Mouse (Mus musculus) cerebellum, adult 9-11 months (tissue): ENCODE measurements at regions not wholly inside any gene's neighbourhood (a gene's known extent, or its start where the extent isn't known, plus 50 kb on each side); places are given as distances from the start of the nearest gene placed in this dataset.

ENCODE experiments used
- DNase-seq: peaks from one replicate; pipeline ENCODE4 v3.0.0; 2022

GRCm38 (mm10) chrX:12888708-12889481, 127.0 kb upstream of the Med14 start:
- no peak for DNase-seq

DNA sequence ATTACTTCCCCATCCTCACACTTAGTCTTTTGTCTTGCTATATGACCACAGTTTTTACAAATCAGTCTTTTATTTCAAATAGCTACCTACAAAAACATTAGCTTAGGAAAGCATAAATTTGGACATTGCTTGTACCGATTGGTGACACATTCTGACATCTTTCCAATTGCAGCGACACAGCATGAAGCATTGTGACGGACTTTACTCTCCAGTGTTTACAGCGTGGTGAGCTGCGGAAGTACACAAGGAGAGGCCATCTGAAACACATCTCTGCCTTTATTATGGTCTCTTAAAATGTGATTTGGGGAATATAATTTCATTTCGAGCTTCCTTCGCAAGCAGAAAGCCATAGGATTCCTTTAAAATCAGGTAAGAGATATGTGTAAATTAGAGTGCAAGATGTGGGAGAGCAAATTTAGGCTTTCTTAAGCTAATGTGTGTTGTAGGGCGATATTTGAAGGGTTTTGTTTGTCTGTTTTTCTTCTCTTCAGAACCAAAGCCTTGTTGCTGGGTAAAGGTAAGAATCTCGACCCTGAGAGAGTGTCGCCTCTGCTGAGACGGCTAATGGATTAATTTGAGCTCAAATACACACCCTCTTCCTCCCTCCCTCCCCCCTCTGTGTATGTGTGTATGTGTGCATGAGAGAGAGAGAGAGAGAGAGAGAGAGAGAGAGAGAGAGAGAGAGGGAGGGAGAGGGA, 126.3 kb upstream of the Med14 start:
- DNase-seq = no peak

- DNase-seq = no peak
Measured at GRCm38 (mm10) chrX:12887516-12887915, 125.6 kb upstream of the Med14 start.

DNA sequence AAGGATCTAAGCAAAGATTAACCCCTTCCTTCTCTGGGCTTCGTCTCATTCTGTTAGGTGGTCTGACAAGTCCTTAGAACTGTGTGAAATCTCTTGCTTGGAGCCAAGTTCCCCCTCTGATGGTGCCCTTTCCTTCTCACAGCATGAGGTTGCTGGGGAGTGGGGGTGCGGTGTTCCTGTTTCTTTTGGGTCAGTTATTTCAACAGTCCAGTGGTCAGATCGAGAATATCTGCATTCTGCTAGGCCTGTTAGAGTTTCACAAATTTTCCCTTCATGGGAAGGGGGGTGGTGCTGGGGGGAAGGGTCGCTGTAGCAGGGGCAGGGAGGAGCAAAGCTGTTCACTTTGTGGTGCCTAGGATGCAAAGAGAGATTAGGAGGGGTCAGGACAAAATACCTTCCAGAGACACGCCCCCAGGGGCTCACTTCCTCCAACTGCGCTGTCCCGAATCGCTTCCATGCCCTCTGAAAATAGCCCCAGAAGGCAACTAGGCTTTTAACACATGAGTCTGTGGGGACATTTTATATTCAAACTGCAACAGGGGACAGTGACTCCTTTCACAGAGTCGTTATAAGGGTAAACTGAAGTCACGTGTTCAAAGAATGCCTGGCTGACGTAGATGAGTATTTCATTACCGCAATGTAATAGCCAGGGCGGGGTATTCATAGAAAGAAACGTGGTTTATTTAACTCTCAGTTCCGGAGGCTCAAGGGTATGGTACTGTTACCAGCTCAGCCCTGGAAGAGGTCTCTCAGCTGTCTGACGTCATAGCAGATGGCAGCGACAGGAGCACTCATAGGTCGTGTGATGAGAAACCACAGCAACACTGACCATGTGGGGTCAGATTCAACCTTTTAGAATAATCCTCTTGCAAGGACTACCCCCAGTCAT, 124.5 kb upstream of the Med14 start:
- DNase-seq = no peak

GRCm38 (mm10) chrX:12879233-12879632, 117.4 kb upstream of the Med14 start:
- DNase-seq = no peak

GRCm38 (mm10) chrX:12877506-12877905, 115.6 kb upstream of the Med14 start:
- DNase-seq = no peak

DNA sequence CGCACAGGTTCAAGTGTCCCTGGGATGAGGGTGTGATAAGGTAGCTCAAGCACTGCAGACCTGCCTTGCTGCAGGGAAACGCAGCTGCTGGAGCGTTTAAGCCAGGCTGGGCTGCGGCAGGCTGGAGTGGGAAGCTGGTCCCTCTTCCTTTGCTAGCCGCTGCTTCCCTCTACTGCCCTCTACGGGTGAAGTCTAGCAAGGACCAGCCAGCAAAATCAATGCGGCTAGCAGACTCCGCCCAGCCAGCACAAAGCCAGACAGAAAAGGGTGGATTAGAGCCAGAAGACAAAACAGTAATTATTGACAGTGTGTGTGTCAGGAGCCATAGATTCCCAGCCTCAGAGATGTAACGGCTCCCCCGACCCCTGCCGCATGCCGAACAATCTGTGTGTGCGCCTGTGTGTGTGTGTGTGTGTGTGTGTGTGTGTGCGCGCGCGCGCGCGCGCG, 111.8 kb upstream of the Med14 start:
- DNase-seq = peak; percentile 84

DNA sequence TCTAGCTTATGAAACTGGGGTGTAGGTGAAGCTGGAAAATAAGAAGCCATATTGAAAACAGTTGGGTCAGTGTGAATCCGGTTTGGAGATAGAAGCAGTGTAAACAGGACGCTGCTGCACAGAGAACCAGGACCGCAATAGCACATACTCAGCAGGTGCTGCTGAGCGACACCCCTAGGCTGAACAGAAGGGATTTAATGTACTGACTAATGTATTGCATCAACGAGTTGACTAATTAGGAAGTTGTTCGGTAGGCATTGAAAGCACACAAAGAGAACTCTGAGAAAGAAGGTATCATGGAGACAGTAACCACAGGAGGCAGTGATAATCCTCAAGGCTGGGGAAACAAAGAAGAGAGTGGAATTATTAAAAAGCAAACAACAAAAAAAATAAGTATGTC, 111.4 kb upstream of the Med14 start:
- DNase-seq = no peak

DNA sequence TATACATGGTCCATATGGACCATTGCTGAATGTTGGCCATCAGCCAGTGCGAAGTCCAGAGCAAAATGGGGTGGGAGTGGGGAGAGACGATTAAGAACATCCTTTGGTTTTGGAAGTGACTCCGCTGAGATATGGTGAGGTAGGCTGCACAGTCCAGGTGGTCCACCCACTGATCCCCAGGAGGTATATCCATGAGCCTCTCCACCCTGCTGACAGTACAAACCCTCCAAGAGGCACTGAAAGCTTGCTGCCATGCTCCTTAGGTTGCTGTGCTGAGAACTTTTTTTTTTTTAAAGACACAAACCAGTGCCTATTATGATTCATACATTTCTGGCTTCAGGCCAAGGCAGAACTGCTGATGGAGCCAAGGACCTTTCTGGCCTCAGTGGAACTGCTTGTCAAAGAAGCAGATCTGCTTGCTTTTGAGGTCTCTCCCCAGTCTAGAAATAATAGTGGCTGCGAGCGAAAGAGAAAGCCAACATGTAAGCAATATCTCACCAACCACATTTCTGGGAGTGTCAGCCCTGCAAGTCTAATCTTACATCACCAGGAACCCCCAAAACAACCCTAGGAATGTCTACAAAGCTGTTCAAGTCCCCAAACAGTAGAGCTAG, 105.1 kb upstream of the Med14 start:
- no peak for DNase-seq

DNA sequence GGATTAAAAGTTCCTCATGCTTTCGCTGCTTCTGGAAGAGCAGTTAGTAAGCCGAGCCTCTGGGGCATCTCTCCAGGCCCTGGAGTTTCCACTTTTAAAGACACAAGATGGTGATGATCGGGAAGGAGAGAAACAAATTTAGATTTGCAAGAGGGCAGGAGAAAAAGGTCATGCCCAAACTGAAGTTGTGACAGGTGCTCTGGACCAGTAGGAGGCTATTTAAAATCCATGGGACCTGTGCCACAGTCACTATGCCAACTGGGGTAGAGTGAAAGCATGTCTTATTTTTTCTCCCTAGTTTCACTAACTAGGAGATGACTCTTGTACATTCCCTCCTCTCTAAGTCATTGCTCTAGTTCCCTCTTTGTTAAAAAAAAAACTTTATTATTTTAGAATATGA, 104.3 kb upstream of the Med14 start:
- no peak for DNase-seq

GRCm38 (mm10) chrX:12860168-12860567, 98.3 kb upstream of the Med14 start:
- no peak for DNase-seq

DNA sequence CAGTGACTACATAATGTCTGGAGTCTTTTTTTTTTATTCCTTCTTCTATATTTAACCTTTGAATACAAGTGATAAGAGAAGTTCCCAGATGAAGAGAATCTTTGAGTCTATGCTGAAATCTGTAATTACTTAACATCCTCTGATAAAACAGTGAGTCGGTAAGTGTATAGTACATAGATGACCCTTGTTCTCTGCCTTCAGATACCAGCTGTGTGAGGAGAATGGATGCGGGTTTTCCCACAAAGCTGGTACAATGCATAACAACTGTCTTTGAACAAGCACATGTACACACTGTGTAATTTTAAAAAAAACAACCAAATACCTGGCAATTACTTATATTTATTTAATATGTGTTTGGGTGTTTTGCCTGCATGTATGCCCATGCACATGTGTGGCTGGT, 96.9 kb upstream of the Med14 start:
- DNase-seq = no peak

GRCm38 (mm10) chrX:12857881-12858755, 96.2 kb upstream of the Med14 start:
- DNase-seq = peak; percentile 23

DNA sequence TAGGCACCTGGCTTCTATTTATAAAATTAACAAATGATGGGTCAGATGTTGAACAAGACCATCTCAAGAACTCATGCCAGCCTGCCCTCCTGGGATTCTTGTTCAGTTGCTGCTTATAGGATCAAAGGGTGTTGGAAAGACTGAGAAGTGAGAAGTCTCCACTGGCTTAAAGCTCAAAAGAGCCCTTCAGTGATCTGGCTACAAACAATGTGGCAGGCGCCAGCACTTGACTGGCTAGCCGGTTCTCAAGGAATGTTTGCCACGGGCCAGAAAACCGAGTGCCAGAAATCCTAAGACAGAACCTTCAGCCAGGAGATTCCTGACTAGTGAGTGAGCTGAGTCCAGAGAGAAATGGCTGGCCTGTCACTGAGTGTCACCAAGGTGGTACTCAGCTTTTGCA, 93.6 kb upstream of the Med14 start:
- DNase-seq = no peak

GRCm38 (mm10) chrX:12851684-12852083, 89.8 kb upstream of the Med14 start:
- DNase-seq = peak; percentile 18

GRCm38 (mm10) chrX:12844431-12844830, 82.6 kb upstream of the Med14 start:
- no peak for DNase-seq

DNA sequence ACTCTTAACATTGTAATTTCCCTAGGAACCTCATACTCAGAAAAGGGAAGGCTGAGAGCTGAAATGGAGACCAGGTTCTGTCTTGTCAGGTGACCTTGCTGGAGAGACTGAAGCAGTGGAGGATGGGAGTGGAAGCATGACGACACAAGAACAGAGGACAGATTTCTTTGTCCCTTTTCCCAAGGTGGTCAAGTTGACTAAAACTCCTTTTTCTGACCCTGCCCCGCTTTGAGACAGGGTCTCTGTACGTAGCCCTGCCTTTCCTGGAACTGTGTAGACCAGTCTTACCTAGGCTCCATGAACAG, 79.1 kb upstream of the Med14 start:
- peak; percentile 25 for DNase-seq

GRCm38 (mm10) chrX:12840160-12841020, 78.5 kb upstream of the Med14 start:
- DNase-seq = peak; percentile 90

GRCm38 (mm10) chrX:12839406-12840159, 77.7 kb upstream of the Med14 start:
- peak; percentile 67 for DNase-seq

GRCm38 (mm10) chrX:12837821-12838220, 75.9 kb upstream of the Med14 start:
- peak; percentile 60 for DNase-seq
